Mouse (Mus musculus): ENCODE data around the gene Rps18. TPM values are rescaled to one million over a fixed set of nuclear protein-coding genes. Genes with fewer than 3 reads are reported as not detected.
"Not testable (repeated sequence)": the region's sequence is repeated elsewhere in the genome, so short reads cannot be mapped to it uniquely, and the experiment has no call there.

The Rps18 gene
- polyA plus RNA-seq, 1 experiment: 320 TPM

DNA sequence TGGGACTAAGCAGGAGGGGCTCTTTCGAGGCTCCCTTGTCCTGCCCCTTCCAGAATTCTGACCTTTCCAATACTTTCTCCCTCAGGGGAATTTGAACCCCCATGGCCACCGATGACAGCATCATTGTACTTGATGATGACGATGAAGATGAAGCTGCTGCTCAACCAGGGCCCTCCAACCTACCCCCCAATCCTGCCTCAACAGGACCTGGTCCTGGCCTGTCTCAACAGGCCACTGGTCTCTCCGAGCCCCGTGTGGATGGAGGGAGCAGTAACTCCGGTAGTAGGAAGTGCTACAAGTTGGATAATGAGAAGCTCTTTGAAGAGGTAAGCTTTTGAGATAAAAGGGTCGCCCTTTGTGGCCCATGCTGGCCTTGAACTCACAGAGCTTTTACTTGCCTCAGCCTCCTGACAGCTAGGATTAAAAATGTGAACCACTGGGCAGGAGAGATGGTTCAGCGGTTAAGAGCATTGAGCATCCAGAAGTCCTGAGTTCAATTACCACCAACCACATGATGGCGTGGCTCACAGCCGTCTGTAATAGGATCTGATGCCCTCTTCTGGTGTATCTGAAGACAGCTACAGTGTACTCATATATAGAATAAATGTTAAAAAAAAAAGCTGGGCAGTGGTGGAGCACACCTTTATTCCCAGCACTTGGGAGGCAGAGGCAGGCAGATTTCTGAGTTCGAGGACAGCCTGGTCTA is 45.3 kb downstream of the Rps18 start:
- 38% methylated on average over 11 of the region's 11 CpGs for WGBS
- H3K27me3 ChIP-seq (ENCODE audit: control insufficient read depth, insufficient read depth, low read length): no peaks in the 10 kb centered on the region
- DNase-seq: no peak
- H3K4me3 ChIP-seq (replicated peaks; ENCODE audit: insufficient read depth, low read depth, low read length): no peak overlapping the region
- H3K4me1 ChIP-seq (ENCODE audit: control insufficient read depth, insufficient read depth, low read length): no peaks in the 10 kb centered on the region; the same call in 1 of the 2 replicates
- TF ChIP-seq CTCF (IDR thresholded peaks at IDR 0.05; ENCODE audit: borderline replicate concordance, insufficient read depth, low read depth, low read length) (0 out of 2 replicates have a peak, but pooled peaks have one; percentile 2), POLR2A (IDR thresholded peaks at IDR 0.05; ENCODE audit: borderline replicate concordance, insufficient read depth, low read length) (no peak)
- H3K27ac ChIP-seq (ENCODE audit: insufficient read depth, low read length): no peak overlapping the region

DNA sequence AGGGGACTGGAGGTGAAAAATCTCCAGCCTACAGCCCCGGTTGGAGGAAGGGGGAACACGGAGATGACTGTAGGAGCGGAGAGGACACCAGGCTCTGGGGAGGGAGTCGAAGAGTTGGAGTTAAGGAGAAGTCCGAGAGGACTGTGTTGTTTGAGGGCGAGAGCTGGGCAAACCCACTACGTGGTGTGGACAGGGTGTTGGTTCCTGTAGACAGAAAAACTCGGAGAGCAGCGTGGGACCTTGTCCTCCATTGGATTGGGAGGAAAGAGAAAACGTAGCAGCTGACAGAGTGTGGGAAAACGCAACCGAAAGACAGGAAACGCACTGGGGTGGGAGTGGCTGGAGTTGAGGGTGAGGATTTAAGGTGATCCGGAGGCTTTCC is 45.9 kb downstream of the Rps18 start:
- DNase-seq: no peak
- Histone ChIP-seq H3K4me1 (ENCODE audit: control insufficient read depth, insufficient read depth, low read length) (no peaks in the 10 kb centered on the region; the same call in 1 of the 2 replicates), H3K27ac (ENCODE audit: insufficient read depth, low read length) (peak overlapping the region; percentile 63), H3K27me3 (ENCODE audit: control insufficient read depth, insufficient read depth, low read length) (no peaks in the 10 kb centered on the region), H3K4me3 (replicated peaks; ENCODE audit: insufficient read depth, low read depth, low read length) (peak overlapping the region; percentile 65)
- TF ChIP-seq CTCF (IDR thresholded peaks at IDR 0.05; ENCODE audit: borderline replicate concordance, insufficient read depth, low read depth, low read length): no peak
- TF ChIP-seq POLR2A (IDR thresholded peaks at IDR 0.05; ENCODE audit: borderline replicate concordance, insufficient read depth, low read length): no peak
- WGBS: under 1% methylated on average over 14 of the region's 14 CpGs

DNA sequence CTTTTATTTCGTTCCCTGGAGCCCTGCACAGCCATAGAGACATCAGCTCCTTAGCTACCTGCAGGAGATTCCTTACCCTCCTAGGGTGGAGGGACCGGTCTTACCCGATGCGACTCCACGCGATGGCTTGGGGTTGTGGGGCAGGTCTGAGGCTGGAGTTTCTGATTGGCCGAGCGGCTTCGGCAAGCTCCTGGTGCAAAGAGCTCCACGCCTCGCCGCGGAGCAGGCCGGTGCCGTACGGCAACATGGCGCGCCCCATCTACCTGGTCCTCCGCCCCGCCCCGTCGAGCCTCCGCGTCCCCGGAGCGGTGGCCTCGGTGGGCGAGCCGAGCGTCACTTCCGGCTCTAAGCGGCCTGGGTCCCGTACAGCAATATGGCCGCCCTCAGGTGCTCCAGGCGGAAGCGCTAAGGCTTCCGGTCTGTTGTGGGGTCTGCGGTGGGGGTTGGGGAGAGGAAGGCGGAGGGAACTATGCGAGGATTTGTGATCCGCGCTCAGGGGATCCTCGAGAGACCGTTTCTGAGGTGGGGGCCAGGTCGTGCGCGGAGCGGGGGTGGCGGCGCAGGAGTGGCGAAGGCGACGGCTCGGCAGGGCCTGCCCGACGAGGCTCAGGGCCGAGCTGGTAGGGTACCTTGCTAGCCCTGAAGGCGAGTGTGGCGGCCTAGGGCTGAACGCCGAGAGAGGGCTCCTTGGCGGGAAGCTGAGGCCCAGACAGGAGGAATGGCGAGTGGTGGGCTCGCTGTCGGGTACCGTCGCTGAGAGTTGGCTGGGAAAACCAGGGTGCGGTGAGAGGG is 46.5 kb downstream of the Rps18 start, which contains the start of gene Daxx:
Gene Daxx, plus strand, starts transcription at position 338 of the 792 bp plus-strand sequence.
- H3K27me3 ChIP-seq (ENCODE audit: control insufficient read depth, insufficient read depth, low read length): no peaks in the 10 kb centered on the region
- TF ChIP-seq CTCF (IDR thresholded peaks at IDR 0.05; ENCODE audit: borderline replicate concordance, insufficient read depth, low read depth, low read length) (no peak), POLR2A (IDR thresholded peaks at IDR 0.05; ENCODE audit: borderline replicate concordance, insufficient read depth, low read length) (peak; percentile 83; the same call in 1 of the 2 replicates)
- H3K4me3 ChIP-seq (replicated peaks; ENCODE audit: insufficient read depth, low read depth, low read length): peak within 1 kb of the TSS; percentile 86
- WGBS: under 1% methylated on average over 67 of the region's 68 CpGs
- H3K4me1 ChIP-seq (ENCODE audit: control insufficient read depth, insufficient read depth, low read length): no peaks in the 10 kb centered on the region; the same call in 1 of the 2 replicates
- peak; percentile 98 to 100 for DNase-seq
- H3K27ac ChIP-seq (ENCODE audit: insufficient read depth, low read length): peak within 1 kb of the TSS; percentile 63

DNA sequence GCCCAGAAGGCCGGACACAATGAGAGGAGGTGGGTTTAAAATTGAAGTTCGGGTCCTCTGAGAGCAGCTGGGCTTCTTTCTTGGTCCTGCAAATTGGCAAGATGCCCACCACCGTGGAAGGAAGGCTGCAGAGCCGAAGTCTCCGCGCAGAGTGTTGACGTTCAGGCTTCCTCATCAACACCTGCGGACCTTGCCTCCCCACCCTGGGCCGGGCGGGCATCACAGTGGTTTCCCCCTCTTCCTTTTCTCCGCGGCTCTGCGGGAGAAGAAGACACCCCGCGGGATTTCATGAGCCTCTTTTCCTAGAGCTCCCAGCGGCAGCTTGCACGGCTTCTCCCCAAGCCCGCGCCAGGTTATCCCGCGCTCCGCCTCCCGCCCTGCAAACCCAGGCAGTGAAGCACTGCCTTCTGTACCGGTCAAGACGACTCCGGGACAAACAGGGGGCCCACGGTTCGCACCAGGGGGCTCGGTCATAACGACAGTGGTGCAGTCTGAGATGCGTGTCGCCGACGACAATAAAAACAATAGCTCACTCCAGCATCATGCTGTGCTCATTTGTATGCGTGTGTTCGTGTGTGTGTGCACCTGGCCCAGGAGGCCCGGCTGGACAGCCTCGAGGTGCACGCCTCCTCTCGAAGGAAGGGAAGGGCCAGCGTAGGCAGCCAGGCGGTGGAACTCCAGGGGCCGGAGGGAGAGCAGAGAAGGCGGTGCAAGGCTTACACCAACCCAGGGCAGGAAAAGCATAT is 47.3 kb downstream of the Rps18 start:
- under 1% methylated on average over 44 of the region's 44 CpGs for WGBS
- Histone ChIP-seq H3K4me3 (replicated peaks; ENCODE audit: insufficient read depth, low read depth, low read length) (peak overlapping the region; percentile 86), H3K27ac (ENCODE audit: insufficient read depth, low read length) (peak overlapping the region; percentile 42), H3K4me1 (ENCODE audit: control insufficient read depth, insufficient read depth, low read length) (no peaks in the 10 kb centered on the region; the same call in 1 of the 2 replicates), H3K27me3 (ENCODE audit: control insufficient read depth, insufficient read depth, low read length) (no peaks in the 10 kb centered on the region)
- DNase-seq: peak; percentile 66 to 77
- no peak for TF ChIP-seq CTCF (IDR thresholded peaks at IDR 0.05; ENCODE audit: borderline replicate concordance, insufficient read depth, low read depth, low read length)
- no peak for TF ChIP-seq POLR2A (IDR thresholded peaks at IDR 0.05; ENCODE audit: borderline replicate concordance, insufficient read depth, low read length)

DNA sequence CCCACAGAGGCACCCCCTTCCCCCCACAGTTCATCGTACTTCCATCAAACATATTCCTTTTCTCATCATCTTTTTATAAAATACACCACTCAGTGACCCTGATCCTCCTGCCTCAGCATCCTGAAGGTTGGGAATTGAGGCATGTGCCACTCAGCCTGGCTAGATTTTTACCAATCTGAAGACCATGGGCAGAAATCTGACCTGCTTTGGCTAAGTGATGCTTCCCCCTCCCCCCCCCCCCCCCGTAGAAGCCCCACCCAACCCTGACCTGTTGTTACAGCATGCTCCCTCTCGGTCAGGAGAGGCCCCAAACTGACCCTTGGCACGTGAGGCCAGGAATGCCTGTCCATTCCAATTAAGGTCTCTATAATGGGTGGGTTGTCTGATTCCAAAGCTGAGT is 51.0 kb downstream of the Rps18 start, which contains the start of gene Platr17:
Gene Platr17, plus strand, starts transcription at position 301 of the 400 bp plus-strand sequence.
- not testable (repeated sequence) for H3K4me1 ChIP-seq (ENCODE audit: control insufficient read depth, insufficient read depth, low read length); H3K27ac ChIP-seq (ENCODE audit: insufficient read depth, low read length); DNase-seq; H3K4me3 ChIP-seq (replicated peaks; ENCODE audit: insufficient read depth, low read depth, low read length); H3K27me3 ChIP-seq (ENCODE audit: control insufficient read depth, insufficient read depth, low read length)
- 24% methylated on average over 4 of the region's 4 CpGs for WGBS

DNA sequence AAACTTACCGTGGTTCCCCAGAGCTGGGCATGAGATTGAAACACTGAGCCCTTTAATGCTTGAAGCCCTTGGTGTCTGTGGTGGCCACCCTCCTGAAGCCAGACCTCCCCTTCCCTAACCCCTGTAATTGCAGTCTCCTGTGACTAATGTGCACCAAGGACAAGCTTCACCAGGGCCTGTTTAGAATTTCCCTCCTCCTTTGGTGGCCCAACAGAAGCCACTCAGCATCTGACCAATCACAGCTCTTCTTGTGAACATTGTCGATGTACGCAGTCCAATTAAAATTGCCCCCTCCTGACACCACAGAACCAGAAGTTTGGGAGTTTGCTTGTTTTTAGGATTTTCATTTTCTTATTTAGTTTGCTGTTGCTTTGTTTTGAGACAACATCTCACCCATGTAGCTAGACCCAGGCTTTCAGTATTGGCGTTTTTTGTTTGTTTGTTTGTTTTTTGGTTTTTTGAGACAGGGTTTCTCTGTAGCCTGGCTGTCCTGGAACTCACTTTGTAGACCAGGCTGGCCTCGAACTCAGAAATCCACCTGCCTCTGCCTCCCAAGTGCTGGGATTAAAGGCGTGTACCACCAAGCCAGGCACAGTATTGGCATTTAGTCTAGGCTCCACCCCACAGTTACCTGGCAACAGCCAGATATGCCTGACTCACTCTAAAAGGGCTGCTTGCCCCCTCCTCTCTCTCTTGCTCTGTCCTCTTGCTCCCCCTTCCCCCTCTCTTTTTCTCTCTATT is 51.7 kb downstream of the Rps18 start:
- not testable (repeated sequence) for H3K27me3 ChIP-seq (ENCODE audit: control insufficient read depth, insufficient read depth, low read length); H3K27ac ChIP-seq (ENCODE audit: insufficient read depth, low read length); DNase-seq; H3K4me3 ChIP-seq (replicated peaks; ENCODE audit: insufficient read depth, low read depth, low read length); H3K4me1 ChIP-seq (ENCODE audit: control insufficient read depth, insufficient read depth, low read length)
- WGBS: 61% methylated on average over 6 of the region's 6 CpGs

DNA sequence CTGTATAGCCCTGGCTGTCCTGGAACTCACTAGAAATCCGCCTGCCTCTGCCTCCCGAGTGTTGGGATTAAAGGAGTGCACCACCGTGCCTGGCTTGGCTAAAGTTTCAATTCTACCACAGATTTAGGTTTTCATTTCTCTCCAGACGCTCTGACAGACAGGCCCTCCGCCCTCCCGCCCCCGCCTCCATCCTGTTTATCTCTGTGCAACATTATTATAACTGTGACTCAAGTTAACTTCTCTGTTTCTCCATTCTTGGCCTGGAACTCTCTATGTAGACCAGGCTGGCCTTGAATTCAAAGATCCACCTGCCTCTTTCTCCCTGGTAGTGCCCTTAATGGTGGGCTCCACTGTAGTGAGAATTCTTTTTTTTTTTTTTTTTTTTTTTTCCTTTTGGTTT is 53.3 kb downstream of the Rps18 start:
- no peak for DNase-seq
- H3K27me3 ChIP-seq (ENCODE audit: control insufficient read depth, insufficient read depth, low read length): no peaks in the 10 kb centered on the region
- TF ChIP-seq CTCF (IDR thresholded peaks at IDR 0.05; ENCODE audit: borderline replicate concordance, insufficient read depth, low read depth, low read length) (no peak), POLR2A (IDR thresholded peaks at IDR 0.05; ENCODE audit: borderline replicate concordance, insufficient read depth, low read length) (no peak)
- H3K4me3 ChIP-seq (replicated peaks; ENCODE audit: insufficient read depth, low read depth, low read length): no peak overlapping the region
- H3K4me1 ChIP-seq (ENCODE audit: control insufficient read depth, insufficient read depth, low read length): no peaks in the 10 kb centered on the region
- whole genome bisulfite sequencing: 80% methylated on average over 7 of the region's 7 CpGs
- no peak overlapping the region for H3K27ac ChIP-seq (ENCODE audit: insufficient read depth, low read length)

All from cerebellum, adult 2 months (tissue).